ENCODE assay signal across 8 mouse cellular contexts in genomic region chr2:157424126-157424903, GRCm38 (mm10). TPM values are rescaled to one million over a fixed set of nuclear protein-coding genes. Genes with fewer than 3 reads are reported as not detected.
DNase-seq lines count a peak whose midpoint lies in the region; ATAC-seq lines count a peak whose summit lies in the region.

No protein-coding gene starts in this region.

- H3K4me1 ChIP-seq in kidney, embryonic 14.5 days (ENCODE audit: control insufficient read depth, insufficient read depth, low read length): peaks cover 30% of the 10 kb centered on the region
- H3K4me1 ChIP-seq in megakaryocyte, embryonic 14.5 days: peaks cover 83% of the 10 kb centered on the region

- WGBS in kidney, embryonic 14.5 days: 1% methylated on average over 55 of the region's 98 CpGs

- peak overlapping the region; percentile 99 for H3K9ac ChIP-seq in kidney, embryonic 14.5 days (ENCODE audit: low read depth, low read length)

- peak; percentile 48 to 59 for DNase-seq in adrenal gland, adult 18-20 months (ENCODE audit: low spot score in 2 of 2)
- DNase-seq in adrenal gland, postnatal 4 days (ENCODE audit: low spot score in 2 of 2): no peak
- peak; percentile 39 to 43 for DNase-seq in B cell, adult 2 months
- peak; percentile 54 for DNase-seq in cerebellum, adult 9-10 months
- DNase-seq in yolk sac, embryonic 10.5 days (ENCODE audit: low spot score): peak; percentile 61

- H3K27ac ChIP-seq in kidney, embryonic 14.5 days (ENCODE audit: low read depth, low read length): peak overlapping the region; percentile 96

- peak overlapping the region; percentile 81 for H3K4me2 ChIP-seq in kidney, embryonic 14.5 days (replicated peaks; ENCODE audit: low read depth, low read length)

- H3K9me3 ChIP-seq in kidney, embryonic 14.5 days (ENCODE audit: control insufficient read depth, low read length): no peaks in the 10 kb centered on the region
- H3K9me3 ChIP-seq in megakaryocyte, embryonic 14.5 days: no peaks in the 10 kb centered on the region

- H3K27me3 ChIP-seq in kidney, embryonic 14.5 days (ENCODE audit: control insufficient read depth, insufficient read depth, low read length): no peaks in the 10 kb centered on the region
- H3K27me3 ChIP-seq in megakaryocyte, embryonic 14.5 days (replicated peaks): peaks cover 30% of the 10 kb centered on the region

- ATAC-seq in granulocyte monocyte progenitor cell, adult 5-6 weeks (replicated peaks; ENCODE audit: poor library complexity, severe bottlenecking): peak; percentile 57
- 0 out of 2 replicates have a peak, but pooled peaks have one; percentile 7 for ATAC-seq in kidney, embryonic 14.5 days (ENCODE audit: low FRiP score, low TSS enrichment)

- peak overlapping the region; percentile 89 for H3K4me3 ChIP-seq in kidney, embryonic 14.5 days (ENCODE audit: low read length)
- peak overlapping the region; percentile 96 for H3K4me3 ChIP-seq in megakaryocyte, embryonic 14.5 days (replicated peaks)

- H3K36me3 ChIP-seq in kidney, embryonic 14.5 days (ENCODE audit: control insufficient read depth, insufficient read depth, low read length): peaks cover 14% of the 10 kb centered on the region; the same call in 1 of the 2 replicates
- H3K36me3 ChIP-seq in megakaryocyte, embryonic 14.5 days (replicated peaks; ENCODE audit: low read length): peaks cover 31% of the 10 kb centered on the region

RNA-seq across cellular contexts. Expression of gene Src, which starts 6.1 kb away (rescaled TPM):
- 10 to 100 TPM; 11.8 to 13.8 TPM for total RNA-seq in adrenal gland, adult 18-20 months (2021)
- total RNA-seq in adrenal gland, postnatal 4 days (2021): 10 to 100 TPM; 34.0 to 36.7 TPM
- 0.49 and 0.90 TPM in 2 replicates for total RNA-seq in granulocyte monocyte progenitor cell, adult 5-6 weeks (2014; fragmentation: Nextera tagmentation)
- 0.22 TPM in 1 of 2 replicates, not detected in the other for total RNA-seq in granulocyte monocyte progenitor cell, adult 5-6 weeks (2017)
- polyA plus RNA-seq in kidney, embryonic 14.5 days (2014; fragmentation: Nextera tagmentation; extraction: Ambion mirVana): 13.5 and 17.5 TPM in 2 replicates
- polyA plus RNA-seq in megakaryocyte, embryonic 14.5 days (2012; ENCODE audit: insufficient read depth, low replicate concordance): 186 and 225 TPM in 2 replicates

RNA-seq across cellular contexts. Expression of gene Manbal, which starts 56.9 kb away (rescaled TPM):
- total RNA-seq in adrenal gland, adult 18-20 months (2021): 10 to 100 TPM; 27.6 to 28.1 TPM
- total RNA-seq in adrenal gland, postnatal 4 days (2021): 10 to 100 TPM; 49.9 to 50.4 TPM
- 21.7 and 29.6 TPM in 2 replicates for total RNA-seq in granulocyte monocyte progenitor cell, adult 5-6 weeks (2014; fragmentation: Nextera tagmentation)
- total RNA-seq in granulocyte monocyte progenitor cell, adult 5-6 weeks (2017): 6.9 and 7.1 TPM in 2 replicates
- polyA plus RNA-seq in kidney, embryonic 14.5 days (2014; fragmentation: Nextera tagmentation; extraction: Ambion mirVana): 38.2 and 62.2 TPM in 2 replicates
- polyA plus RNA-seq in megakaryocyte, embryonic 14.5 days (2012; ENCODE audit: insufficient read depth, low replicate concordance): 42.3 and 73.0 TPM in 2 replicates

Comparison
In these comparisons a context has a peak if more than half of its experiments do, and no peak if none do; other contexts are left out.
1. DNase-seq: peak in adrenal gland, adult 18-20 months (2 of 2), B cell, adult 2 months (2 of 2), cerebellum, adult 9-10 months (single experiment) and yolk sac, embryonic 10.5 days (single experiment); none in adrenal gland, postnatal 4 days (0 of 2).
2. RNA of gene Src, which starts 6.1 kb away (total RNA-seq): 34.0 to 36.7 TPM in adrenal gland, postnatal 4 days and 11.8 to 13.8 TPM in adrenal gland, adult 18-20 months; 0.22 to 0.90 TPM in granulocyte monocyte progenitor cell, adult 5-6 weeks; every median in the first group is over 4 times any median in the second.